Mouse (Mus musculus) heart, embryonic 12.5 days (tissue): ENCODE results near the gene Btnl1. TPM values are rescaled to one million over a fixed set of nuclear protein-coding genes. Genes with fewer than 3 reads are reported as not detected.

ENCODE experiments used
- ATAC-seq: fragments of 200-750 bp; cut with Nextera tagmentation; 2 replicates; pipeline ENCODE4 v1.8.0; 2017; ENCODE audit warnings: moderate TSS enrichment, moderate library complexity; ENCODE audit not compliant: insufficient number of reproducible peaks, low FRiP score
- H3K27ac ChIP-seq: fragments of 300-500 bp; sonication (generic); 2 replicates; pipeline ENCODE4 v1.5.1; 2016; ENCODE audit warnings: mild to moderate bottlenecking, moderate library complexity; ENCODE audit not compliant: poor library complexity, severe bottlenecking
- H3K27me3 ChIP-seq: fragments of 300-500 bp; sonication (generic); replicated peaks from 2 replicates; pipeline ENCODE4 v1.6.1; 2016; ENCODE audit warnings: mild to moderate bottlenecking, moderate library complexity
- H3K36me3 ChIP-seq: fragments of 300-500 bp; sonication (generic); 2 replicates; pipeline ENCODE4 v1.6.1; 2016; ENCODE audit warnings: mild to moderate bottlenecking, moderate library complexity
- H3K4me1 ChIP-seq: fragments of 300-500 bp; sonication (generic); replicated peaks from 2 replicates; pipeline ENCODE4 v1.6.1; 2016; ENCODE audit warnings: mild to moderate bottlenecking
- H3K4me2 ChIP-seq: fragments of 300-500 bp; sonication (generic); 2 replicates; pipeline ENCODE4 v1.6.1; 2016; ENCODE audit warnings: mild to moderate bottlenecking, moderate library complexity
- H3K4me3 ChIP-seq: fragments of 300-500 bp; sonication (generic); 2 replicates; pipeline ENCODE4 v1.5.1; 2016; ENCODE audit warnings: mild to moderate bottlenecking
- H3K9ac ChIP-seq: fragments of 300-500 bp; sonication (generic); 2 replicates; pipeline ENCODE4 v1.6.1; 2016; ENCODE audit warnings: mild to moderate bottlenecking, moderate library complexity
- H3K9me3 ChIP-seq: fragments of 300-500 bp; sonication (generic); replicated peaks from 2 replicates; pipeline ENCODE4 v1.6.1; 2016; ENCODE audit warnings: mild to moderate bottlenecking, moderate library complexity
- WGBS: fragments of 180-500 bp; shearing (Covaris S2); methylation state at CpG from one replicate; pipeline ENCODE4 v1.1.7; 2016; 5-methylcytosine and 5-hydroxymethylcytosine counted together
- polyA plus RNA-seq: library from polyadenylated mRNA; unstranded; fragments of >200 nt; fragmentation: Nextera tagmentation; extraction: Ambion mirVana; gene quantifications from 2 replicates; pipeline ENCODE4 v1.2.1, GENCODE M21; 2016

The Btnl1 gene
- not detected in 2 replicates for polyA plus RNA-seq

- H3K9ac ChIP-seq: no peak within 1 kb of the TSS
- H3K36me3 ChIP-seq: no peaks in the 10 kb centered on the region
- H3K9me3 ChIP-seq: no peaks in the 10 kb centered on the region
- H3K27ac ChIP-seq: no peak within 1 kb of the TSS
- no peak within 1 kb of the TSS for H3K4me2 ChIP-seq
- H3K4me1 ChIP-seq: no peaks in the 10 kb centered on the region
- peaks cover 4% of the 10 kb centered on the region; the same call in 1 of the 2 replicates for H3K27me3 ChIP-seq
- 64% methylated on average over 2 of the region's 2 CpGs for whole genome bisulfite sequencing
- no peak within 1 kb of the TSS for H3K4me3 ChIP-seq
- ATAC-seq: no peak
Measured at GRCm38 (mm10) chr17:34376847-34377246, at the start of gene Btnl1. Gene Btnl1, plus strand, starts transcription at chr17:34377132.

GRCm38 (mm10) chr17:34329807-34330206, 47.1 kb upstream of the Btnl1 start:
- no peaks in the 10 kb centered on the region for H3K36me3 ChIP-seq
- H3K9ac ChIP-seq: no peak overlapping the region
- 0 out of 2 replicates have a peak, but pooled peaks cover 7% of the 10 kb centered on the region for H3K27me3 ChIP-seq
- ATAC-seq: no peak
- H3K4me1 ChIP-seq: no peaks in the 10 kb centered on the region
- H3K9me3 ChIP-seq: 0 out of 2 replicates have a peak, but pooled peaks cover 6% of the 10 kb centered on the region
- 53% methylated on average over 2 of the region's 2 CpGs for whole genome bisulfite sequencing
- no peak overlapping the region for H3K27ac ChIP-seq
- no peak overlapping the region for H3K4me2 ChIP-seq
- no peak overlapping the region for H3K4me3 ChIP-seq

- no peaks in the 10 kb centered on the region for H3K36me3 ChIP-seq
- 86% methylated on average over 1 of the region's 1 CpGs for WGBS
- no peak overlapping the region for H3K4me3 ChIP-seq
- H3K9ac ChIP-seq: no peak overlapping the region
- 0 out of 2 replicates have a peak, but pooled peaks cover 6% of the 10 kb centered on the region for H3K9me3 ChIP-seq
- no peak overlapping the region for H3K27ac ChIP-seq
- ATAC-seq: no peak
- H3K27me3 ChIP-seq: peaks cover 11% of the 10 kb centered on the region; the same call in 1 of the 2 replicates
- H3K4me1 ChIP-seq: no peaks in the 10 kb centered on the region
- no peak overlapping the region for H3K4me2 ChIP-seq
Measured at GRCm38 (mm10) chr17:34331200-34331599, 45.7 kb upstream of the Btnl1 start.

GRCm38 (mm10) chr17:34340619-34341402, 36.1 kb upstream of the Btnl1 start:
- Histone ChIP-seq H3K36me3 (no peaks in the 10 kb centered on the region), H3K9ac (no peak overlapping the region), H3K27me3 (peaks cover 21% of the 10 kb centered on the region), H3K4me1 (no peaks in the 10 kb centered on the region), H3K4me3 (no peak overlapping the region), H3K4me2 (no peak overlapping the region), H3K9me3 (no peaks in the 10 kb centered on the region), H3K27ac (no peak overlapping the region)
- 43% methylated on average over 3 of the region's 3 CpGs for WGBS
- no peak for ATAC-seq

- 78% methylated on average over 4 of the region's 4 CpGs for WGBS
- Histone ChIP-seq H3K4me3 (no peak overlapping the region), H3K9ac (no peak overlapping the region), H3K27ac (no peak overlapping the region), H3K36me3 (no peaks in the 10 kb centered on the region), H3K4me2 (no peak overlapping the region), H3K4me1 (no peaks in the 10 kb centered on the region), H3K9me3 (no peaks in the 10 kb centered on the region), H3K27me3 (peaks cover 10% of the 10 kb centered on the region; the same call in 1 of the 2 replicates)
- no peak for ATAC-seq
Measured at GRCm38 (mm10) chr17:34344882-34345281, 32.0 kb upstream of the Btnl1 start.

- WGBS: 76% methylated on average over 7 of the region's 7 CpGs
- H3K9me3 ChIP-seq: no peaks in the 10 kb centered on the region
- no peak for ATAC-seq
Measured at GRCm38 (mm10) chr17:34345486-34345885, 31.4 kb upstream of the Btnl1 start.

GRCm38 (mm10) chr17:34346041-34346440, 30.9 kb upstream of the Btnl1 start:
- ATAC-seq: no peak
- Histone ChIP-seq H3K9me3 (no peaks in the 10 kb centered on the region), H3K9ac (no peak overlapping the region), H3K4me1 (no peaks in the 10 kb centered on the region), H3K27ac (no peak overlapping the region), H3K4me2 (no peak overlapping the region), H3K4me3 (no peak overlapping the region), H3K36me3 (no peaks in the 10 kb centered on the region), H3K27me3 (peaks cover 10% of the 10 kb centered on the region; the same call in 1 of the 2 replicates)
- 65% methylated on average over 3 of the region's 3 CpGs for WGBS

More at GRCm38 (mm10) chr17:34345486-34345885, 31.4 kb upstream of the Btnl1 start:
- Histone ChIP-seq H3K36me3 (no peaks in the 10 kb centered on the region), H3K4me1 (no peaks in the 10 kb centered on the region), H3K4me2 (no peak overlapping the region), H3K27me3 (peaks cover 10% of the 10 kb centered on the region; the same call in 1 of the 2 replicates), H3K27ac (no peak overlapping the region), H3K4me3 (no peak overlapping the region), H3K9ac (no peak overlapping the region)

- Histone ChIP-seq H3K36me3 (no peaks in the 10 kb centered on the region), H3K27ac (no peak overlapping the region), H3K4me1 (no peaks in the 10 kb centered on the region), H3K27me3 (peaks cover 14% of the 10 kb centered on the region; the same call in 1 of the 2 replicates), H3K9ac (no peak overlapping the region), H3K4me2 (no peak overlapping the region), H3K9me3 (no peaks in the 10 kb centered on the region), H3K4me3 (no peak overlapping the region)
- no peak for ATAC-seq
- WGBS: 57% methylated on average over 6 of the region's 6 CpGs
Measured at GRCm38 (mm10) chr17:34347606-34348308, 29.2 kb upstream of the Btnl1 start.

- Histone ChIP-seq H3K36me3 (no peaks in the 10 kb centered on the region), H3K27ac (no peak overlapping the region), H3K4me1 (no peaks in the 10 kb centered on the region), H3K4me2 (no peak overlapping the region), H3K9ac (no peak overlapping the region), H3K9me3 (0 out of 2 replicates have a peak, but pooled peaks cover under 1% of the 10 kb centered on the region), H3K27me3 (peaks cover 12% of the 10 kb centered on the region; the same call in 1 of the 2 replicates), H3K4me3 (no peak overlapping the region)
- 6% methylated on average over 4 of the region's 4 CpGs for WGBS
- ATAC-seq: no peak
Measured at GRCm38 (mm10) chr17:34349429-34349828, 27.5 kb upstream of the Btnl1 start.

- Histone ChIP-seq H3K4me3 (no peak within 1 kb of the TSS), H3K27me3 (0 out of 2 replicates have a peak, but pooled peaks cover 6% of the 10 kb centered on the region), H3K36me3 (no peaks in the 10 kb centered on the region), H3K9me3 (0 out of 2 replicates have a peak, but pooled peaks cover 7% of the 10 kb centered on the region), H3K4me2 (no peak within 1 kb of the TSS), H3K9ac (no peak within 1 kb of the TSS), H3K4me1 (no peaks in the 10 kb centered on the region), H3K27ac (no peak within 1 kb of the TSS)
- ATAC-seq: no peak
- WGBS: 76% methylated on average over 5 of the region's 5 CpGs
Measured at GRCm38 (mm10) chr17:34354539-34354938, 22.4 kb upstream of the Btnl1 start, which contains the start of gene Btnl2. Gene Btnl2, plus strand, starts transcription at chr17:34354822.

- no peak overlapping the region for H3K9ac ChIP-seq
- no peak overlapping the region for H3K4me3 ChIP-seq
- H3K4me2 ChIP-seq: no peak overlapping the region
- H3K4me1 ChIP-seq: no peaks in the 10 kb centered on the region
- no peak overlapping the region for H3K27ac ChIP-seq
- no peaks in the 10 kb centered on the region for H3K36me3 ChIP-seq
- no peak for ATAC-seq
- 0 out of 2 replicates have a peak, but pooled peaks cover 4% of the 10 kb centered on the region for H3K27me3 ChIP-seq
- 73% methylated on average over 1 of the region's 1 CpGs for WGBS
- 0 out of 2 replicates have a peak, but pooled peaks cover 7% of the 10 kb centered on the region for H3K9me3 ChIP-seq
Measured at GRCm38 (mm10) chr17:34354940-34355339, 22.0 kb upstream of the Btnl1 start.
